Mouse (Mus musculus): ENCODE data around the gene Psd. TPM values are rescaled to one million over a fixed set of nuclear protein-coding genes. Genes with fewer than 3 reads are reported as not detected.

Psd gene
- polyA plus RNA-seq, 1 experiment from 2014 or later = 69.0 TPM

DNA sequence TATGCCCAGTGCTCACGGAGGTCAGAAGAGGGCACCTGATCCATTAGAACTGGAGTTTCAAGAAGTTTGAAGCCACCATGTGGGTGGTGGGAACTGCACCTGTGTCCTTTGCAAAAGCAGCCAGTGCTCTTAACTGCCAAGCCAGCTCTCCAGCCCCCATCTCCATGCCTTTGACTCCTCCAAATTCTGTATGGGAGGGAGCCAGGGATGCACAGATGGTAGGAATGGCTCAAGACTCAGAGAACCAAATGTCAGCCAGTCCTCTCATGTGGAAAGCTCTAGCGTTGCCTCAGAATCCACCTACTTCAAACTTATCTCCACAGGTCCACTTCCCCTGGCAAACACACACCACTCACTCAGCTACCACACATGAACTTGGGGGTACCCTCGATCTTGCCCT lies 7.0 kb upstream of the Psd start:
- ATAC-seq = no peak
- peaks cover 27% of the 10 kb centered on the region for H3K36me3 ChIP-seq
- no peaks in the 10 kb centered on the region for H3K27me3 ChIP-seq
- H3K27ac ChIP-seq = no peak overlapping the region
- H3K4me1 ChIP-seq (replicated peaks) = peaks cover 29% of the 10 kb centered on the region
- H3K4me3 ChIP-seq (replicated peaks) = no peak overlapping the region
- no peaks in the 10 kb centered on the region for H3K9me3 ChIP-seq
- 83% methylated on average over 3 of the region's 3 CpGs for WGBS
- H3K4me2 ChIP-seq (replicated peaks) = no peak overlapping the region
- H3K9ac ChIP-seq (replicated peaks) = no peak overlapping the region

DNA sequence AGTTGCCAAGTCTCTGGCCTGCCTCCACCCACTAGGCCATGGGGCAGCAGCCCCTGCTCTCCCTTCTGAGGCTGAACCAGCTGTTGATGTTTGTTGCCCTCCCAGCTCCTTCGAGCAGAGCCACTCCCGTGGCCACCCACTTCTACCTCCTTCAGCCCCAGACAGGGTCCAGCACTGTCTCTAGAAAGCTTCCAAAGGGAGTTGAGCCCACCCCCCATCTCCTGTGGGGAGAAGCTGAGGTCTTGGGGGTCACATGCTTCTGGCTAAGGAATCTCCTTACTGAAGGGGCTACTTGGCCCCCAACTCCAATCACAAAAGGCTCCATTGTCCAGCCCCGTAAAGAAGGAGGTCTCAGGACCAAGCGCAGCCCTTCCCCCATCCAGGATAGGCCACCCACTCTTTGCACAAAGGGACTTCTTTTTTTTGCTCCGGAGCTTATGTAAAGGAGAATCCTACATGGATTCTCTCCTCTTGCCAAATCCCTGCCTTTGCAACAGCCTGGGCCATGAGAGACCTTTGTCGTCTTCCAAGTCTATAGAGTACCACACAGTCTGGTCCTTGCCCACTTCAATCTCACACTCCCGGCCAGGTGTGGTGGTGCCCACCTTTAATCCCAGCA lies 5.9 kb upstream of the Psd start:
- H3K27me3 ChIP-seq = no peaks in the 10 kb centered on the region
- no peaks in the 10 kb centered on the region for H3K9me3 ChIP-seq
- peaks cover 28% of the 10 kb centered on the region for H3K4me1 ChIP-seq (replicated peaks)
- ATAC-seq = no peak
- peaks cover 27% of the 10 kb centered on the region for H3K36me3 ChIP-seq
- H3K4me3 ChIP-seq (replicated peaks) = no peak overlapping the region
- no peak overlapping the region for H3K27ac ChIP-seq
- no peak overlapping the region for H3K4me2 ChIP-seq (replicated peaks)
- WGBS = 29% methylated on average over 7 of the region's 7 CpGs
- H3K9ac ChIP-seq (replicated peaks) = no peak overlapping the region

DNA sequence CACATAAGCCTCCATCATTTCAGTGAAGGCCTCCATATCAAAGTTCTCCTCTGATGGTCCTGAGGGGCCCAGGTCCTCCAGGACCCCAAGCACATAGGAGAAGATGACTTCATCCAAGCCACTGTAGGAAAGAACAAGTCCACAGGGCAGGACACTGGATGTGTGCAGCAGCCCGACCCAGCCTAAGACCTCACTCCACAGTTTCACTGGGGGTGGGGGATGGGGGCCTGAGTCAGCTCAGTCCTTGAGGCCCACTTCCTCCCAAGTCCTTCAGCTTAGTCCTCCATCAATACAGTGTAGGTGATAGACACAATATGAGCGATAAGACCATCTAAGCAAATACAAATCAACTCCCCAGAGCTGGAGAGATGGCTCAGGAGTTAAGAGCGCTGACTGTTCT lies 5.0 kb upstream of the Psd start:
- H3K36me3 ChIP-seq = peaks cover 27% of the 10 kb centered on the region
- H3K9ac ChIP-seq (replicated peaks) = no peak overlapping the region
- 88% methylated on average over 3 of the region's 3 CpGs for WGBS
- H3K4me3 ChIP-seq (replicated peaks) = no peak overlapping the region
- no peak overlapping the region for H3K4me2 ChIP-seq (replicated peaks)
- H3K27ac ChIP-seq = no peak overlapping the region
- H3K27me3 ChIP-seq = no peaks in the 10 kb centered on the region
- no peaks in the 10 kb centered on the region for H3K9me3 ChIP-seq
- H3K4me1 ChIP-seq (replicated peaks) = peaks cover 27% of the 10 kb centered on the region
- no peak for ATAC-seq

DNA sequence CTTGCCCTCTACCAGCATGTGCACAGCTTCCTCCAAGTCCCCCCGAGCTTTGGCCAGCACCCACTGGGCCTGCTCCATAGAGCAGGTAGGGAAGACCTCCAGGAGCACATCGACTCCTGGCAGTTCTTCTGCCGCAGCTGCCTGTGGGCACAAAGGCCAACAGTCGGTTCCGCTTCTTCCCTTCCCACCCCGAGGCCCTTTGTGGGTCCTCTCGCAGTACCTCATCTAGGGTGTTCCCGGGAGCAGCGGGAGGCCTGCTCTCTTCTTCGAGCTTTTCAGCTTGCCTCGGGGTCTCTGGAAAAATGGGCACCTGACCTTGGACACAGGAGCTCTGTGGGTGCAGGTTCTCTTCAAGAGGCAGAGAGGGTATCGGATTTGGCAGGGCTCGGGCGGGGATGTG lies 4.4 kb upstream of the Psd start:
- Histone ChIP-seq H3K4me1 (replicated peaks) (peaks cover 31% of the 10 kb centered on the region), H3K27ac (no peak overlapping the region), H3K9me3 (no peaks in the 10 kb centered on the region), H3K9ac (replicated peaks) (no peak overlapping the region), H3K4me3 (replicated peaks) (no peak overlapping the region), H3K27me3 (no peaks in the 10 kb centered on the region), H3K4me2 (replicated peaks) (no peak overlapping the region), H3K36me3 (peaks cover 27% of the 10 kb centered on the region)
- WGBS = 90% methylated on average over 14 of the region's 14 CpGs
- no peak for ATAC-seq

DNA sequence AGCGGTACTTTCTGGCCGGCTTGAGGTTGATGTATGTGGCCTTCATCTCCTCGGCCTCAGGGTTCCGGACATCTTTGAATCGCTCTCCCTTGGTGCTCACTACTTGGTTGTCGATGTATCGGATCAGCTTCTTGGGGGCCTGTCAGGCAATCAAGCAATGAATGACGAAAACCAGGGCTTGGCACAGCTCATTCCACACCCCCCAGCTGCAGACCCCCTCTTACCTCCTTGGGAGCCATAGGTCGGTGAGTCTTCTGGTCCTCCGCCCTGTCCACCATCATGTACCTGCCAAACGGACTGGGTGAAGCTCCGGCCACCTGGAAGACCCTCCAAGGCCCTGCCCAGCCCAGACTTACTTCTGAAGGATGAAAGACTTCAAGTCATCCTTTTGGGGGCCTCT lies 3.7 kb upstream of the Psd start:
- Histone ChIP-seq H3K27ac (no peak overlapping the region), H3K9me3 (no peaks in the 10 kb centered on the region), H3K36me3 (peaks cover 27% of the 10 kb centered on the region), H3K9ac (replicated peaks) (no peak overlapping the region), H3K27me3 (no peaks in the 10 kb centered on the region), H3K4me1 (replicated peaks) (peaks cover 36% of the 10 kb centered on the region), H3K4me2 (replicated peaks) (no peak overlapping the region), H3K4me3 (replicated peaks) (no peak overlapping the region)
- no peak for ATAC-seq
- WGBS = 95% methylated on average over 12 of the region's 12 CpGs

DNA sequence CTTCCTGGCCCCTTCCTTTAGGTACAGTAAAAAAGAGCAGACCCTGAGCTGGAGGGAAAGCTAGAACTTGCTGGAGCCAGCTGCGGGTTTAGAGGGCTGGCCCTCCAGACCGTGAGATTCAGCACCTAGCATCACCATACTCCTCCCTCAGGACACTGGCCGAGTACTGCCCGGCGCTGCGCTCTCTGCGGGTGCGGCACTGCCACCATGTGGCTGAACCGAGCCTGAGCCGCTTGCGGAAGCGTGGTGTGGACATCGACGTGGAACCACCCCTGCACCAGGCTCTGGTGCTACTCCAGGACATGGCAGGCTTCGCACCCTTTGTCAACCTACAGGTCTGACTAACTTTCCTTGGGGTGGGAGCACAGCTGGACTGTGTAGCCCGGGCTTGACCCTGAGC lies 3.0 kb upstream of the Psd start:
- Histone ChIP-seq H3K27ac (no peak overlapping the region; the same call in 1 of the 2 replicates), H3K36me3 (peaks cover 27% of the 10 kb centered on the region), H3K4me3 (replicated peaks) (peak overlapping the region; percentile 62), H3K9ac (replicated peaks) (no peak overlapping the region), H3K4me1 (replicated peaks) (peaks cover 44% of the 10 kb centered on the region), H3K27me3 (peaks cover 5% of the 10 kb centered on the region; the same call in 1 of the 2 replicates), H3K9me3 (no peaks in the 10 kb centered on the region), H3K4me2 (replicated peaks) (peak overlapping the region; percentile 100)
- WGBS = 5% methylated on average over 16 of the region's 16 CpGs
- ATAC-seq = peak; percentile 14

DNA sequence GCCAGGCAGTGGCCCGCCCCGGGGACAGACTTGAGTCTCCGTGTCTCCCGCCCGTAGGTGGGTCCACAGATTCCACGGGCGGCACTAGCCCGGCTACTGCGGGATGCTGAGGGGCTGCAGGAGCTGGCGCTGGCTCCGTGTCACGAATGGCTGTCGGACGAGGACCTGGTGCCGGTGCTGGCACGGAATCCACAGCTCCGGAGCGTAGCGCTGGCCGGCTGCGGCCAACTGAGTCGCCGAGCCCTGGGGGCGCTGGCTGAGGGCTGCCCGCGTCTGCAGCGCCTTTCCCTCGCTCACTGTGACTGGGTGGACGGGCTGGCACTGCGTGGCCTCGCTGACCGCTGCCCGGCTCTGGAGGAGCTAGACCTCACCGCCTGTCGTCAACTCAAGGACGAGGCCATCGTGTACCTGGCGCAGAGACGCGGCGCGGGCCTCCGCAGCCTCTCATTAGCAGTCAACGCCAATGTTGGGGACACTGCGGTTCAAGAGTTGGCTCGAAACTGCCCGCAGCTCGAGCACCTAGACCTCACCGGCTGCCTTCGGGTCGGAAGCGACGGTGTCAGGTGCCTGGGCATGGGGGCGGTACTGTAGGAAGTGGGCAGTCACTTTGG lies 2.2 kb upstream of the Psd start:
- H3K9ac ChIP-seq (replicated peaks) = peak overlapping the region; percentile 80
- H3K4me2 ChIP-seq (replicated peaks) = peak overlapping the region; percentile 100
- no peaks in the 10 kb centered on the region for H3K9me3 ChIP-seq
- H3K27ac ChIP-seq = peak overlapping the region; percentile 96
- peaks cover 14% of the 10 kb centered on the region for H3K27me3 ChIP-seq
- H3K36me3 ChIP-seq = peaks cover 27% of the 10 kb centered on the region
- no peak; the same call in 1 of the 2 replicates for ATAC-seq
- H3K4me3 ChIP-seq (replicated peaks) = peak overlapping the region; percentile 62
- H3K4me1 ChIP-seq (replicated peaks) = peaks cover 52% of the 10 kb centered on the region
- under 1% methylated on average over 54 of the region's 54 CpGs for WGBS

DNA sequence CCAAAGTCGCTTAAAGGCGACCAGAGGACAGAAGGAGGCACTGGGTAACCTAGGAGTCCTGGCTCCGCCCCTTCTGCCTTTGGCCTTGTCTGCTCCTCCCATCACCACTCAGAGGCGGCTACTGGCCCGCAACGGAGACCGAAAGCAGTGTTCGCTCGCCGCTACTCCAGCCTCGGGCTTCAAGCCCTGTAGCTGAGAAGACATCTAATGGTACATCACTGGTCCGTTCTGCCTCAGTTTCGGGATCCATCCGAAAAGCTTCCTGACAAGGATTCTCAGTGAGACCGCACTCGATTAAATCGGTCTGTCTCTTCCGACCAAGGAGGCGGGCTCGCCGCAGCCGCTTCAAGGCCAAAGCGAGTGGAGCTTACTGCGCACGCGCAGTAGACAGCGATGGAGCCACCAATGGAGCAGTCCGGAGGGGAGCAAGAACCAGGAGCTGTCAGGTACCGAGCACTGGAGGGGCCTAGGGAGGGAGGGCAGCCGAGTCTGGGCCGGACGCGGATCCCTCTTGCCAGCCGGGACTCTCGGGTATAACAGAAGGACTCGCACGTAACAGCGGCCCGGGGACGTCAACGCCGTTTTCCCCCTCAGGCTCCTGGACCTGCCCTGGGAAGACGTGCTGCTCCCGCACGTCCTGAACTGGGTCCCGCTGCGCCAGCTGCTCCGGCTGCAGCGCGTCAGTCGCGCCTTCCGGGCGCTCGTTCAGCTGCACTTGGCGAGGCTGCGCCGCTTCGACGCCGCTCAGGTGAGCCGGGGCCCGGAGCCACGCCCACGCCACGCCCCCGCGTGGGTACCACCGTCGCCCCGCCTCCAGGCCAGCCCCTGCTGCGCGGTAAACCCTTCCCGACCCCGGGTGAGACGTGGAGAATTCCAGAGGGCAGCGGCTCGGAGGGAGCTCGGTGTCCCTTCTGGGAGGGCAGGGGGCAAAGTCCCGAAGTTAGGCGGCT lies 1.4 kb upstream of the Psd start, which contains the start of gene Fbxl15:
Fbxl15 (plus strand) TSS at position 104 of the 950 bp plus-strand sequence.
- Histone ChIP-seq H3K4me2 (replicated peaks) (peak within 1 kb of the TSS; percentile 100), H3K27ac (peak within 1 kb of the TSS; percentile 96), H3K27me3 (peaks cover 16% of the 10 kb centered on the region), H3K4me3 (replicated peaks) (peak within 1 kb of the TSS; percentile 62), H3K9ac (replicated peaks) (peak within 1 kb of the TSS; percentile 80), H3K9me3 (no peaks in the 10 kb centered on the region), H3K4me1 (replicated peaks) (peaks cover 60% of the 10 kb centered on the region), H3K36me3 (peaks cover 27% of the 10 kb centered on the region)
- ATAC-seq = peak; percentile 87
- WGBS = under 1% methylated on average over 79 of the region's 81 CpGs

DNA sequence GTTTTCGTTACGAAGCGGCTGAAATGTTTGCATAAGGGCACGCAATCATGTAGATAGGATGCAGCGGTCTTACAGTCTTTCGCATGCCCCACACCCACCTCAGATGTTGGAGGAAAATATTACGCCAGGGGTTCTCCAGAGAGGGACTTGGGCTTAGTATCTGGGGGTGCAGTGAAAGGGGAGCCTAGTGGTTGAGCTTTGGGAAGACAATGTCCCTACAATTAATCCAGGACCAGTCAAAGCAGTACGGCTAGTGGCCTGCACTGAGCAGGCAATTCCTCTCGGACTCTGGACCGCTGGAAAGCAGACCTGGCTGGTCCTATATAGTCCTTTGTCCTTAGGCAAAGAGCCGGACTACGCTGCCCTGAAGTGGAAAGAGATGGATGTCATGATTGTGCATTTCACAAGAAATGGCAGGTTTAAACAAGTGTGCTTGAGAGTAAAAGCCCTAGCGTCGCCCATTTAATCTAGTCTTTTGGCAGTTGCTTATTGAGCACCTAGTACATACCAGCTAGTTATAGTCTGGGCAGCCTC lies 642 bp upstream of the Psd start:
- H3K27me3 ChIP-seq = peaks cover 16% of the 10 kb centered on the region
- WGBS = 32% methylated on average over 14 of the region's 14 CpGs
- peak; percentile 10 for ATAC-seq
- peak overlapping the region; percentile 100 for H3K4me2 ChIP-seq (replicated peaks)
- H3K4me3 ChIP-seq (replicated peaks) = peak overlapping the region; percentile 62
- peaks cover 26% of the 10 kb centered on the region for H3K36me3 ChIP-seq
- H3K4me1 ChIP-seq (replicated peaks) = peaks cover 67% of the 10 kb centered on the region
- peak overlapping the region; percentile 96 for H3K27ac ChIP-seq
- H3K9ac ChIP-seq (replicated peaks) = peak overlapping the region; percentile 80
- H3K9me3 ChIP-seq = no peaks in the 10 kb centered on the region

DNA sequence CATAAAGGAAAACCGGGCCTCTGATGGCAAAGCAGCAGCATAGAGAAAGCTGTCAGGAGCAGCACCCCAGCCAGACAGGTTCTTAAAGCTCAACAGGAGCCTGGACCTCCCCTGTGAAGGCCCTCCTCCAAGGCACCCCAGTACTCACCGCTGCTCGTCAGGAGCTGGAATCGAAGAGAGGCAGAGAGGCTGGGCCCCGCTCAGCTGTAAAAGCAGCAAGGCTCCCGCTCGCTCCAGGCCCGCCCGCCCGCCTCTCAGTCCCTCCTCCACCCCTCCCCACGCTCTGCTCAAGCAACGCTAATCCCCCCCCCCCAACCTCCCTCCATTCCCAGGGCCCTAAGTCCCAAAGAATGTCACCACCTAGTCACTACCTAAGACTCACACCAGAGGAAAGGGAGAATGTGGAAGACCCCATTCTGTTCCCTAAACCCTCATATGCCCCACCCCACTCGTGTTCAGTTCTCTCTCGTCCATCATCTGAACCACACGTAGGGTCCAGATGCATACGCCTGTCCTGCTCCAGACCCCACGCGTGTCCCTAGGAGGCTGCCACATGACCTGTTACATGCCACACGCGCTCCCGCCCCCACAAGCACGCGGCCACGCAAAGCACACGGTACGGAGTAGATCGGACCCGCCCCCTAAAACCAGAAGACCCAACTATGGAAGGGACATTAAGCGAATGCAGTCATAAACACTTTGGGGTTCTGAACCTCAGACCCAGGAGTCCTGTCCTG lies 769 bp downstream of the Psd start:
- Histone ChIP-seq H3K27me3 (peaks cover 16% of the 10 kb centered on the region), H3K9ac (replicated peaks) (peak overlapping the region; percentile 80), H3K4me2 (replicated peaks) (peak overlapping the region; percentile 100), H3K36me3 (peaks cover 11% of the 10 kb centered on the region), H3K4me3 (replicated peaks) (peak overlapping the region; percentile 62), H3K9me3 (no peaks in the 10 kb centered on the region), H3K4me1 (replicated peaks) (peaks cover 81% of the 10 kb centered on the region), H3K27ac (peak overlapping the region; percentile 96)
- ATAC-seq = no peak
- 2% methylated on average over 26 of the region's 29 CpGs for WGBS

DNA sequence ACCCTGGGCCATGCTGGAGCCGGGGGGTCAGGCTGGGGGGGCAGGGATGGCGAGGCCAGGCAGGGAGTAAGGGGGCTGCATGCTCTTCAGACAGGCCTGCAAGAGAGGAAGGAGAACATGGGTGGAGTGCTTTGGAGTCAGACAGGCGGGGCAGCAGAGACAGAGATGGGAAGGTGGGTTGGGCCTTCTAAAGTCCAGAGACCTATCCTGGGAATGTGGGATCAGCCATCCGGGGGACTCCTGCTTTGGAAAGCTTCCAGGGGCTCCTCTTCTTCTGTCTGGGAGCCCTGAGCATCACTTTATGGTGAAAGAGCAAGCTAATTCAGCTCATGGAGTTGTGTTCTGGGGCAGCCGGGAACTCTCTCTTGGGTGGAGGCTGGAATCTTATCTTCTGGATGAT lies 2.0 kb downstream of the Psd start:
- Histone ChIP-seq H3K9me3 (no peaks in the 10 kb centered on the region), H3K4me2 (replicated peaks) (peak overlapping the region; percentile 100), H3K9ac (replicated peaks) (peak overlapping the region; percentile 50; the same call in 1 of the 2 replicates), H3K4me1 (replicated peaks) (peaks cover 89% of the 10 kb centered on the region), H3K4me3 (replicated peaks) (peak overlapping the region; percentile 62), H3K27ac (no peak overlapping the region), H3K36me3 (no peaks in the 10 kb centered on the region), H3K27me3 (peaks cover 25% of the 10 kb centered on the region)
- 66% methylated on average over 5 of the region's 5 CpGs for WGBS
- no peak for ATAC-seq
